Mouse (Mus musculus) limb, embryonic 14.5 days (tissue): ENCODE results near the gene Trub2. TPM values are rescaled to one million over a fixed set of nuclear protein-coding genes. Genes with fewer than 3 reads are reported as not detected.
"Not testable (repeated sequence)": the region's sequence is repeated elsewhere in the genome, so short reads cannot be mapped to it uniquely, and the experiment has no call there.

ENCODE experiments used
- ATAC-seq: fragments of 200-750 bp; cut with Nextera tagmentation; 2 replicates; pipeline ENCODE4 v1.8.0; 2017; ENCODE audit warnings: low read depth, moderate number of reproducible peaks, moderate TSS enrichment; ENCODE audit not compliant: low FRiP score
- DNase-seq: peaks from one replicate; pipeline ENCODE4 v3.0.0-alpha.2; 2015; ENCODE audit warnings: low spot score
- H3K27ac ChIP-seq: fragments of 300-500 bp; sonication (generic); replicated peaks from 2 replicates; pipeline ENCODE4 v1.5.1; 2014; ENCODE audit warnings: low read depth, mild to moderate bottlenecking, low read length, moderate library complexity, mixed read lengths
- H3K27me3 ChIP-seq: fragments of 300-500 bp; sonication (generic); 2 replicates; pipeline ENCODE4 v1.6.1; 2014; ENCODE audit warnings: low read length, mixed read lengths; ENCODE audit not compliant: control insufficient read depth, insufficient read depth
- H3K36me3 ChIP-seq: fragments of 300-500 bp; sonication (generic); 2 replicates; pipeline ENCODE4 v1.6.1; 2014; ENCODE audit warnings: mild to moderate bottlenecking, low read length, moderate library complexity, mixed read lengths; ENCODE audit not compliant: control insufficient read depth, insufficient read depth
- H3K4me1 ChIP-seq: fragments of 300-500 bp; sonication (generic); 2 replicates; pipeline ENCODE4 v1.6.1; 2014; ENCODE audit warnings: antibody characterized with exemption, low read length, mixed read lengths; ENCODE audit not compliant: control insufficient read depth, insufficient read depth
- H3K4me2 ChIP-seq: fragments of 300-500 bp; sonication (generic); replicated peaks from 2 replicates; pipeline ENCODE4 v1.6.1; 2014; ENCODE audit warnings: low read depth, mild to moderate bottlenecking, low read length, moderate library complexity; ENCODE audit not compliant: severe bottlenecking
- H3K4me3 ChIP-seq: fragments of 300-500 bp; sonication (generic); replicated peaks from 2 replicates; pipeline ENCODE4 v1.5.1; 2014; ENCODE audit warnings: low read length
- H3K9ac ChIP-seq: fragments of 300-500 bp; sonication (generic); 2 replicates; pipeline ENCODE4 v1.6.1; 2014; ENCODE audit warnings: mild to moderate bottlenecking, low read depth, low read length, moderate library complexity; ENCODE audit not compliant: severe bottlenecking
- H3K9me3 ChIP-seq: fragments of 300-500 bp; sonication (generic); 2 replicates; pipeline ENCODE4 v1.6.1; 2016; ENCODE audit warnings: low read length; ENCODE audit not compliant: control insufficient read depth
- POLR2A ChIP-seq: fragments of 200-500 bp; IDR thresholded peaks from 2 replicates; pipeline ENCODE4 v1.8.0; 2012; ENCODE audit warnings: inconsistent platforms, mild to moderate bottlenecking, moderate library complexity, borderline replicate concordance; ENCODE audit not compliant: insufficient read depth, insufficient read length; ENCODE audit errors: extremely low read depth
- WGBS: fragments of 180-500 bp; shearing (Covaris S2); extraction: QIAGEN DNeasy Blood & Tissue Kit; methylation state at CpG from one replicate; pipeline ENCODE4 v1.1.7; 2014; 5-methylcytosine and 5-hydroxymethylcytosine counted together
- polyA plus RNA-seq, 2 experiments: library from polyadenylated mRNA; depleted of rRNA in 1 of 2; stranded (reverse) in 1 of 2; unstranded in 1 of 2; fragments of >200 nt; fragmentation: Nextera tagmentation in 1 of 2; extraction: Ambion mirVana in 1 of 2; gene quantifications; 2 replicates each; pipeline versions ENCODE4 v1.2.1 to v1.2.3; 2012 to 2014

Trub2 gene
- polyA plus RNA-seq, 2 experiments = 24.2 to 45.8 TPM

DNA sequence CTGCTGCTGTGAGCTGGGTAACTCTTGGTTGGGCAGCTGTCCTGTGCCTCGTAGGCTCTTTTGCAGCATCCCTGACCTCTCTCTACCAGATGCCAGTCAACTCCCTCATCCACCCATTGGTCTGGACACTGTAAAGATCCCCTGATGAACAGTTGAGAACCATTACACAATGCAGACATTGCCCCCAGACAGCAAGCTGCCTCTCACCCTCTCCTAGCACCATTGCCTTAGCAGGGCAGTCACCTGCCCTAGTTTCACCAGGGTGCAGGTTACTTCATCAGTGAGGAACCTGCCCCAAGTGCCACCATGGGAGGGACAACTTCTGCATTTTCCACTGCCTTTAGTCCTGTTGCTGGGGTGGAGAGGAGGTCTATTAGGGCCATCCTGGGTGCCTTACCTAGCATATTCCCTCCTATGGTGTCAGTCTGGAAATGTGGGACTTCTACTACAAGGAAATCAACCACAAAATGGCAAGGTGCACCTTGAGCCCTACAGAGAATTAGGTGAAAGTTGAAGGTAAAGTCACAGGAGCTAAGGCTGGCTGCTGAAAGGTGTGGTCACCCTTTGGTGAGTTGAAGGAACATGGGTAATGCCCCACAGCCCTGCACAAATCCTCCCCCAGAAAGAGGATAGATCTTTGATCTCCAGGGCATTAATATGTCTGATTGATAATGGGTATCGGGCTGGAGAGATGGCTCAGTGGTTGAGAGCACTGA lies 4.6 kb upstream of the Trub2 start:
- DNase-seq = no peak
- H3K36me3 ChIP-seq = peaks cover 46% of the 10 kb centered on the region

DNA sequence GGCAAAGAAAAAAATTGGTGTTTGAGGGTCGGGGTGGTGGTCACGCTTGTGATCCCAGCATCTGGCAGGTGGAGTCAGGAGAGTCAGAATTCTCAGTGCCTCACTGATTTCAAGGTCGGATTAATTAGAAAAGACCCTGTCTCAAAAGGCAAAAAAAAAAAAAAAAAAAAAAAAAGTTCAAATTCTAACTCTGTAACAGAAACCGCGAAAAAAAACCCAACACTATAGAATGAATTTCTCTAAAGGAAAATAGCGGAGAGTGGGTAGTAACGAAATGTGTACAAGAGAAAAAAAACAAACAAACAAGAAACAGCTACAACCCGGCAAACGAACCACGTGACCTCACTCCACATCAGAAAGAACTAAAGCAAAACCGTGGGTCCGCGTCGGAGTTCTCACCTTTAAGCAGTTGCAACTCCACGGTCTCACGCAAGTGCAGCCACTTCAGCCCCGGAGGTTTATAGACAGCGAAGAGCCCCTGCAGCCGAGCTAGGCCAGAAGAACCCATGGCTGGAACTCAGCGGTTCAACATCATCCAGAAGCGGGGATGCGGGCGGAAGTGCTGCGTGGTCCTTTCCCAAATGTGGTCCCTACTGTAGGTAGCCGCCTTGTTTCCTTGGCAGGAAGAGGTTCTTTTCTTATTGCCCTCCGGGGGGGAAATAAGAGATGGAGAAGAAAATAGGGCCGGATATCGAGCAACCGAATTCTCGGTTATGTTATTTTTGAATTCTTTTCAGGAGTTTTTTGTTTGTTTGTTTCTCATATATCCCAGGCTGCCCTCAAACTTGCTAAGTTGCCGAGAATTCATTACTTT lies 991 bp downstream of the Trub2 start, which contains the start of gene Coq4:
Gene Coq4 (plus strand): TSS at position 390 of the 814 bp plus-strand sequence.
- TF ChIP-seq POLR2A = no peak
- H3K9me3 ChIP-seq = no peaks in the 10 kb centered on the region
- peak within 1 kb of the TSS; percentile 53; the same call in 1 of the 2 replicates for H3K27ac ChIP-seq
- peaks cover 56% of the 10 kb centered on the region for H3K36me3 ChIP-seq
- H3K4me3 ChIP-seq = peak within 1 kb of the TSS; percentile 77
- peak within 1 kb of the TSS; percentile 81 for H3K4me2 ChIP-seq
- ATAC-seq (peak; percentile 87), DNase-seq (peak; percentile 94)
- peak within 1 kb of the TSS; percentile 70 for H3K9ac ChIP-seq
- H3K4me1 ChIP-seq = peaks cover 11% of the 10 kb centered on the region
- H3K27me3 ChIP-seq = no peaks in the 10 kb centered on the region
- 1% methylated on average over 31 of the region's 31 CpGs for WGBS

More for the DNA sequence above, 4.6 kb upstream of the Trub2 start:
- Histone ChIP-seq H3K9ac (no peak overlapping the region), H3K27me3 (no peaks in the 10 kb centered on the region), H3K9me3 (no peaks in the 10 kb centered on the region), H3K4me1 (peaks cover 5% of the 10 kb centered on the region; the same call in 1 of the 2 replicates), H3K4me3 (no peak overlapping the region), H3K27ac (no peak overlapping the region), H3K4me2 (no peak overlapping the region)
- WGBS = 96% methylated on average over 2 of the region's 2 CpGs
- ATAC-seq = no peak
- no peak for TF ChIP-seq POLR2A

DNA sequence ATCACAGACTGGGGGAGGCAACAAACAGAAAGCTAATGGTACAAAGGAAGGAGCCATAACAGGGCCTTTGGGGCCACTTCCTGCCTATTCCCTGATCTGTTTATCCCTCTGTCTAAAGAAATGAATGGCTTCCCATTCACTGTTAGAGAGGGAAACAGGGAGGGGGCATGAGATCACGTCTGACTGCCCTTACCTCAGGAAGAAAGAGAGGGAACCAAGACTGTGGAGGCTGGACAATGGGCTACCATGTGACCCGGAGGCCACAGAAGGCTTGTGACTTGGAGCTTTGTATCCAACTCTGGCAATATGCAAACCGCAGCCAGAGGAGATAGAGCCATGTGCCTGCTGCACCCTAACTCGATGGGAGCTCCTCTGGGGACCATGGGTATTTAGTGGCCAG lies 4.0 kb downstream of the Trub2 start:
- 83% methylated on average over 4 of the region's 4 CpGs for WGBS

DNA sequence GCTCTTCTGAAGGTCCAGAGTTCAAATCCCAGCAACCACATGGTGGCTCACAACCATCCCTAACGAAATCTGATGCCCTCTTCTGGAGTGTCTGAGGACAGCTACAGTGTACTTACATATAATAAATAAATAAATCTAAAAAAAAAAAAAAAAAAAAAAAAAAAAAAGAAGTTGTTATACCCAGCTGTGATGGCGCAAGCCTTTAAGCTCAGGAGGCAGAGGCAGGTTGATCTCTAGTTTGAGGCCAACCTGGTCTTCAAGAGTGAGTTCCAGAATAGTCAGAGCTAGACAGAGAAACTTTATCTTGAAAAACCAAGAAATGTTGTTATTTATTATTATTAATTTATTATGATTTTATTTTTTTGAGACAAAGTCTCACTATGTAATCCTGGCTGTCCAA lies 7.0 kb downstream of the Trub2 start:
- H3K9me3 ChIP-seq, DNase-seq, H3K4me2 ChIP-seq, H3K27me3 ChIP-seq, H3K4me3 ChIP-seq, H3K4me1 ChIP-seq, H3K9ac ChIP-seq, H3K27ac ChIP-seq, ATAC-seq: not testable (repeated sequence)
- WGBS = 96% methylated on average over 2 of the region's 2 CpGs
- peaks cover 92% of the 10 kb centered on the region for H3K36me3 ChIP-seq

More for the DNA sequence above, 4.0 kb downstream of the Trub2 start:
- H3K27ac ChIP-seq = no peak overlapping the region
- H3K36me3 ChIP-seq = peaks cover 63% of the 10 kb centered on the region
- H3K9me3 ChIP-seq = peaks cover 5% of the 10 kb centered on the region
- H3K27me3 ChIP-seq = no peaks in the 10 kb centered on the region
- no peak for DNase-seq
- peaks cover 11% of the 10 kb centered on the region for H3K4me1 ChIP-seq
- H3K9ac ChIP-seq = no peak overlapping the region
- no peak for ATAC-seq
- no peak overlapping the region for H3K4me2 ChIP-seq
- TF ChIP-seq POLR2A = no peak
- no peak overlapping the region for H3K4me3 ChIP-seq

DNA sequence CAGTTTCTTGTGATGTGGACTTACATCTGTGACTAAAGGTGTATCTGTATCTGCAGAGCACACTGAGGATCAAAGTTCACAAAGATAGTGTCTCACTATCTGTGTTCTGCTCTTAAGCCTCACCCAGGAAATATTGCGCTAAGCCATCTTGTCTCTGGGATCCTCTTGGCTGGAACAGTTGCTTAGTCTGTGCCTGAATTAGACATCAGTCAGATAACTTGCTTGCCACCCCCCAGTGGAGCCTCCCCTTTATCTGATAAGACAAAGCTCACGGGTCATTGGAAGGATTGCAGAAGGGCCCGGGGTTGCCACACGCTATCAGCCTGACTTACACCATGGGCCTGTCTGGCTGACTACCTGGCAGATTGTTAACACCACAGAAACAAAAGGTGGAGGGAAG lies 15.0 kb downstream of the Trub2 start:
- H3K4me3 ChIP-seq = no peak overlapping the region
- H3K27ac ChIP-seq = no peak overlapping the region
- no peaks in the 10 kb centered on the region for H3K9me3 ChIP-seq
- no peak overlapping the region for H3K9ac ChIP-seq
- no peaks in the 10 kb centered on the region for H3K4me1 ChIP-seq
- peaks cover 20% of the 10 kb centered on the region for H3K36me3 ChIP-seq
- 88% methylated on average over 4 of the region's 4 CpGs for WGBS
- H3K4me2 ChIP-seq = no peak overlapping the region
- DNase-seq (no peak), ATAC-seq (no peak)
- H3K27me3 ChIP-seq = no peaks in the 10 kb centered on the region
- TF ChIP-seq POLR2A = no peak
